In genomic region chr11:20783467-20783866, GRCm38 (mm10) we compare ENCODE assay signal across 20 mouse cellular contexts.
"Had no signal": no experiment of that assay in that cellular context is flagged by ENCODE, and none has a peak within 500 bp of the region (broad histone marks: within the 10 kb centered on the region; RNA-seq: fewer than 3 reads in every experiment).

No protein-coding gene starts in this region.

- H3K36me3 ChIP-seq: liver, embryonic 15.5 days; lung, embryonic 15.5 days; midbrain, embryonic 12.5 days; midbrain, embryonic 15.5 days; neural tube, embryonic 12.5 days; neural tube, embryonic 15.5 days had no signal

- H3K4me2 ChIP-seq: liver, embryonic 15.5 days; lung, embryonic 15.5 days; midbrain, embryonic 12.5 days; midbrain, embryonic 15.5 days; neural tube, embryonic 12.5 days; neural tube, embryonic 15.5 days had no signal

- DNase-seq: kidney, adult 18-20 months; kidney, adult 9 months; kidney, postnatal 14 days; kidney, postnatal 4 days; left cerebral cortex, postnatal 4 days; lung, adult 18-20 months; lung, postnatal 10 days; lung, postnatal 36 days; right cerebral cortex, adult 18-20 months; right cerebral cortex, postnatal 14 days; right cerebral cortex, postnatal 4 days; spleen, adult 18-20 months; thymus, adult 18-20 months; thymus, postnatal 4 days had no signal

- H3K4me1 ChIP-seq: lung, embryonic 15.5 days; midbrain, embryonic 12.5 days; midbrain, embryonic 15.5 days; neural tube, embryonic 12.5 days; neural tube, embryonic 15.5 days had no signal

- H3K9me3 ChIP-seq: liver, embryonic 15.5 days; midbrain, embryonic 15.5 days had no signal

- H3K27me3 ChIP-seq: liver, embryonic 15.5 days; lung, embryonic 15.5 days; midbrain, embryonic 12.5 days; midbrain, embryonic 15.5 days; neural tube, embryonic 12.5 days; neural tube, embryonic 15.5 days had no signal

- H3K27ac ChIP-seq: liver, embryonic 15.5 days; lung, embryonic 15.5 days; midbrain, embryonic 12.5 days; midbrain, embryonic 15.5 days; neural tube, embryonic 12.5 days; neural tube, embryonic 15.5 days had no signal

- H3K9ac ChIP-seq: liver, embryonic 15.5 days; lung, embryonic 15.5 days; midbrain, embryonic 12.5 days; midbrain, embryonic 15.5 days; neural tube, embryonic 12.5 days; neural tube, embryonic 15.5 days had no signal

- ATAC-seq: midbrain, embryonic 15.5 days had no signal

- H3K4me3 ChIP-seq: liver, embryonic 15.5 days; lung, embryonic 15.5 days; midbrain, embryonic 12.5 days; midbrain, embryonic 15.5 days; neural tube, embryonic 12.5 days; neural tube, embryonic 15.5 days had no signal
